Mouse (Mus musculus) heart, embryonic 14.5 days (tissue): ENCODE measurements at regions not wholly inside any gene's neighbourhood (a gene's known extent, or its start where the extent isn't known, plus 50 kb on each side); places are given as distances from the start of the nearest gene placed in this dataset.

Experiments used
- ATAC-seq: fragments of 200-750 bp; cut with Nextera tagmentation; 2 replicates; pipeline ENCODE4 v1.8.0; 2017; ENCODE audit warnings: low read depth, moderate TSS enrichment; ENCODE audit not compliant: insufficient number of reproducible peaks, insufficient read depth, low FRiP score
- H3K27ac ChIP-seq, 2 experiments: fragments of 200-500 bp in 1 of 2; fragments of 300-500 bp in 1 of 2; sonication (generic) in 1 of 2; replicated peaks in 1 of 2; 2 replicates each; pipeline ENCODE4 v1.5.1; 2012 to 2014; ENCODE audit warnings: low read depth in 2 of 2, low read length in 2 of 2, control low read depth in 1 of 2, mild to moderate bottlenecking in 1 of 2, mixed read lengths in 1 of 2; ENCODE audit not compliant: control insufficient read depth in 1 of 2, insufficient read depth in 1 of 2
- H3K27me3 ChIP-seq: fragments of 300-500 bp; sonication (generic); 2 replicates; pipeline ENCODE4 v1.6.1; 2014; ENCODE audit warnings: mild to moderate bottlenecking, low read length, control low read depth; ENCODE audit not compliant: control insufficient read depth, insufficient read depth
- H3K36me3 ChIP-seq: fragments of 300-500 bp; sonication (generic); 2 replicates; pipeline ENCODE4 v1.6.1; 2014; ENCODE audit warnings: mild to moderate bottlenecking, control low read depth, low read length, mixed read lengths; ENCODE audit not compliant: control insufficient read depth, insufficient read depth
- H3K4me1 ChIP-seq, 2 experiments: fragments of 200-500 bp in 1 of 2; fragments of 300-500 bp in 1 of 2; sonication (generic) in 1 of 2; 2 replicates each; pipeline ENCODE4 v1.6.1; 2012 to 2014; ENCODE audit warnings: low read length in 2 of 2, control low read depth in 1 of 2, mixed read lengths in 1 of 2; ENCODE audit not compliant: control insufficient read depth in 2 of 2, insufficient read depth in 2 of 2
- H3K4me2 ChIP-seq: fragments of 300-500 bp; sonication (generic); 2 replicates; pipeline ENCODE4 v1.6.1; 2014; ENCODE audit warnings: mild to moderate bottlenecking, low read length
- H3K4me3 ChIP-seq, 2 experiments: fragments of 200-500 bp in 1 of 2; fragments of 300-500 bp in 1 of 2; sonication (generic) in 1 of 2; 2 replicates each; pipeline ENCODE4 v1.5.1; 2012 to 2014; ENCODE audit warnings: low read length in 2 of 2, mild to moderate bottlenecking in 2 of 2, control low read depth in 1 of 2, low read depth in 1 of 2, moderate library complexity in 1 of 2; ENCODE audit not compliant: control insufficient read depth in 1 of 2, insufficient read depth in 1 of 2
- H3K9ac ChIP-seq: fragments of 300-500 bp; sonication (generic); 2 replicates; pipeline ENCODE4 v1.6.1; 2014; ENCODE audit warnings: mild to moderate bottlenecking, low read length
- H3K9me3 ChIP-seq: fragments of 300-500 bp; sonication (generic); 2 replicates; pipeline ENCODE4 v1.6.1; 2016; ENCODE audit warnings: low read length, control low read depth; ENCODE audit not compliant: control insufficient read depth
- WGBS: fragments of 180-500 bp; shearing (Covaris S2); extraction: QIAGEN DNeasy Blood & Tissue Kit; methylation state at CpG from one replicate; pipeline ENCODE4 v1.1.7; 2014; 5-methylcytosine and 5-hydroxymethylcytosine counted together

GRCm38 (mm10) chr9:82562551-82563465 lies 266.5 kb upstream of the Irak1bp1 start:
- Histone ChIP-seq H3K9ac (no peak overlapping the region), H3K27me3 (no peaks in the 10 kb centered on the region), H3K36me3 (no peaks in the 10 kb centered on the region), H3K4me2 (peak overlapping the region; percentile 41), H3K4me3 (no peak overlapping the region), H3K9me3 (no peaks in the 10 kb centered on the region), H3K27ac (peak overlapping the region; percentile 56 to 80), H3K4me1 (peaks cover 0 to 11% of the 10 kb centered on the region in 2 experiments; a peak in 1 of 4 replicates)
- whole genome bisulfite sequencing = 15% methylated on average over 1 of the region's 1 CpGs
- no peak for ATAC-seq

- Histone ChIP-seq H3K9me3 (no peaks in the 10 kb centered on the region), H3K4me2 (no peak overlapping the region), H3K4me3 (no peak overlapping the region), H3K27me3 (no peaks in the 10 kb centered on the region), H3K36me3 (no peaks in the 10 kb centered on the region), H3K4me1 (no peaks in the 10 kb centered on the region), H3K9ac (no peak overlapping the region), H3K27ac (no peak overlapping the region)
- ATAC-seq = no peak
- 66% methylated on average over 4 of the region's 4 CpGs for WGBS
These were observed 247.8 kb upstream of the Irak1bp1 start for GRCm38 (mm10) chr9:82581373-82582018.

GRCm38 (mm10) chr9:82609111-82609510 lies 220.2 kb upstream of the Irak1bp1 start:
- no peak for ATAC-seq
- H3K4me1 ChIP-seq = no peaks in the 10 kb centered on the region
- no peak overlapping the region for H3K9ac ChIP-seq
- H3K9me3 ChIP-seq = no peaks in the 10 kb centered on the region
- 65% methylated on average over 11 of the region's 11 CpGs for WGBS
- H3K4me2 ChIP-seq = no peak overlapping the region
- no peak overlapping the region for H3K27ac ChIP-seq
- H3K4me3 ChIP-seq = no peak overlapping the region
- H3K27me3 ChIP-seq = no peaks in the 10 kb centered on the region
- H3K36me3 ChIP-seq = no peaks in the 10 kb centered on the region

- Histone ChIP-seq H3K4me1 (no peaks in the 10 kb centered on the region), H3K4me2 (no peak overlapping the region), H3K9me3 (no peaks in the 10 kb centered on the region), H3K4me3 (no peak overlapping the region), H3K9ac (no peak overlapping the region), H3K27ac (no peak overlapping the region), H3K36me3 (no peaks in the 10 kb centered on the region), H3K27me3 (no peaks in the 10 kb centered on the region)
- no peak for ATAC-seq
- WGBS = 80% methylated on average over 4 of the region's 4 CpGs
These were observed 219.4 kb upstream of the Irak1bp1 start for GRCm38 (mm10) chr9:82609946-82610345.

GRCm38 (mm10) chr9:82612526-82612925 lies 216.8 kb upstream of the Irak1bp1 start:
- ATAC-seq = no peak
- Histone ChIP-seq H3K27ac (no peak overlapping the region), H3K27me3 (no peaks in the 10 kb centered on the region), H3K9ac (no peak overlapping the region), H3K4me3 (no peak overlapping the region), H3K36me3 (no peaks in the 10 kb centered on the region), H3K4me2 (no peak overlapping the region), H3K4me1 (no peaks in the 10 kb centered on the region), H3K9me3 (no peaks in the 10 kb centered on the region)
- WGBS = 51% methylated on average over 2 of the region's 2 CpGs

- H3K9me3 ChIP-seq = no peaks in the 10 kb centered on the region
- H3K4me1 ChIP-seq = 0 out of 4 replicates have a peak, but pooled peaks cover 0 to 2% of the 10 kb centered on the region in 2 experiments
- no peaks in the 10 kb centered on the region for H3K27me3 ChIP-seq
- no peak for ATAC-seq
- no peaks in the 10 kb centered on the region for H3K36me3 ChIP-seq
- no peak overlapping the region for H3K4me2 ChIP-seq
- no peak overlapping the region for H3K4me3 ChIP-seq
- no peak overlapping the region for H3K9ac ChIP-seq
- H3K27ac ChIP-seq = no peak overlapping the region
- WGBS = 41% methylated on average over 3 of the region's 3 CpGs
These were observed 196.9 kb upstream of the Irak1bp1 start for GRCm38 (mm10) chr9:82632411-82632810.

GRCm38 (mm10) chr9:82640277-82640676 lies 189.1 kb upstream of the Irak1bp1 start:
- Histone ChIP-seq H3K4me2 (no peak overlapping the region), H3K9ac (no peak overlapping the region), H3K27ac (no peak overlapping the region), H3K4me3 (no peak overlapping the region), H3K4me1 (no peaks in the 10 kb centered on the region), H3K9me3 (no peaks in the 10 kb centered on the region), H3K36me3 (no peaks in the 10 kb centered on the region), H3K27me3 (no peaks in the 10 kb centered on the region)
- ATAC-seq = no peak
- 73% methylated on average over 2 of the region's 2 CpGs for WGBS
